Mouse (Mus musculus) cerebellum, adult (tissue): ENCODE results near the gene Fbxo41.

Experiments used
- ATAC-seq: cut with Nextera tagmentation; 2 replicates; pipeline ENCODE4 v1.9.2; 2017; ENCODE audit warnings: mild to moderate bottlenecking, moderate library complexity, mixed read lengths; ENCODE audit not compliant: insufficient number of reproducible peaks, low FRiP score, low TSS enrichment

Gene Fbxo41

DNA sequence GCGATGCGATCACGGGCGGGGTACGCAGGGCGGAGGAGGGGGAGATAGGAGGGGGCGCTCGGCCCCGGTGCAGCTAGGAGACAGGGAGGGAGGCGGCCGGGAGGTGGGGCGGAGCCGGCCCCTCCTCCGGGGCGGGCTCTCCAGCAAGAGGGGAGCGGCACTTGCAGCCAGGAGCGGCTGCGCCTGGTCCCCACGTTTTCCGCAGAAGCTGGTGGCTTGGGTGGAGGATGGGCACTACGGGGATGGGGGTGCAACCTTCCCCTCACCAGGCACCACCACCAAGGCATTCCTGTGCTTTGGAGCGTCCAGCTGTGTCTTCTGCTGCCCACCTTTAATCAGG is at the start of gene Fbxo41:
Fbxo41 (minus strand) TSS at position 84 of the 340 bp plus-strand sequence.
- ATAC-seq, result peak; percentile 74

DNA sequence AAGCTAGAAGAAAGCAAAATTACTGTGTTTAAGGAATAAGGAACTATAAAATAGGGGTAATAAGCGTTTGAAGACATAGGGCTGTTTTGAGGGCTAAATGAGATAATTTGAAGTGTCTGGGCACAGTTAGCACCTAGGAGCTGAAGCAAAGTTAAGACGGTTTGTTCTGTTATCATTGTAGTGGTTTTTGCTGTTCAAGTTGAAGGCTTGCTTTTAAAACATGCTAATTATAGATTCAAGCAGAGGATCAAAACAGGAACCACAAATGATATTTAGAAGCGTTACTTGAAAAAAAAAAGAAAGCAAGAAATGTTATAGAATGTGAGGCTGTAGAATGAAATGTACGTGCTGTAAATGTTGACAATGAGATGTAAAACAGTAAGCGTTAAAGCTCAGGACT is 44.8 kb upstream of the Fbxo41 start:
- ATAC-seq, result no peak

DNA sequence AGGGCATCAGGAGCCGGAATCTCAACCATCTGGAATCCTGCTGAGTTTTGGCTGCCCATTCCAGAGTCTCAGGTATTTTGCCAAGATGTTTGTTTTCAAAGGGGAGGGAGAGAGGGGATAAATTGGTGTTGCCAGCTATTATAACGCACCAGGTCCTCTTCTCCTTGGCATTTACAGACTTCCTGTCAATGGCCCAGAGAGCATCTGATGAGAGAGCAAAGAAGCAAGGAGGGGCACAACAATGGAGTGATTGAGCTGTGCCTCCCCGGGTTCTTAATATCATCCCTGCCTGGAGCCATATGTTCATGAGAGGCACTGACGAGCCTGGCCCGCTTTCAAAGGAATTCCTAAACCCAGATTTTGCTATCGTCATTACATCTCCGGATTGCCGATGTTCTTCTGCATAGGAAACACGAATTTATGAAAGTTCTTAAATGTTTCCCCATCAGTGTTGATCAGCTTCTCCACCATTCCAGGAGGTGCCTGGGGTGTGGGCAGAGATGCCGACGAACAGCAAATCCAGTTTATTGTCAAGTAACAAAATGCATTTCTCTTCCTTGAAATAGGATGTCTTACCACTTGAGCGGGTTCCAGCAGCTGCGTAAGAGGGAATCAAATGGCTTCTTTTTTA is 41.6 kb upstream of the Fbxo41 start:
- peak; percentile 92 for ATAC-seq

DNA sequence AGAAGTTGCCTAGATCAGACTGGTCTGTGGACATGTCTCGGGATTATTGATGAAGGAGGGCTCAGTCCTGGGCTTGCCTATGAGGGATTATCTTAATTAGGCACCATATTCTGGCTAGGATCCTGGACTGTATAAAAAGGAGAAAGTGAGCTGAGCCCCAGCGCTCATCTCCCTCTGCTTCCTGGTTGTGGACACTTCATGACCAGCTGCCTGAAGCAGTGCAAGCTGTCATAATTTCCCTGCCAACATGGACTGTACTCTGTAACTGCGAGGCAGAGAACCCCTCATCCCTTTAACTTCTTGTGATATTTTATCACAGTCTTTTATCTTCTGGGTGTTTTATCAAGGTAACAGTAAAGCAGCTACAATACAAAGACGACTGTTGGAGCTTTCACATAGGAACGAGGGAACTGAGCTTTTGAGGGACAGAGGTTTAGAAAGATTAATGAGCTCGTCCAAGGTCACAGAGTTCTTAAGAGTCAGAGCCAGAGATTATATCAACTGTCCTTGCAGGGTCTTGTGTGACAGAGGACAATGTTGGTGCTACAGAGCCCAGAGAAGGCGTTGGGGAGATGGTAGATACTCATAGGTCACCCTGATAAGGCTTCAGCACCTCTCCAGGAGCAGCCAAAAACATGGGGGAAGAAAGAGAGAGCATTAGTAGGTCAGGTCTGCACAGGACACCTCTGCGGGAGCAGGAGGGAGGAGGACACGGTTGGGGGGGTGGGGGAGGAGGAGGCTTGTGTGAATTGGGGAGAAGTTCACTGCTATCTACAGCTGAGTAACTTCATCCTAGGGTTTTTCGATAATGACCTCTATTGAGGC is 40.8 kb upstream of the Fbxo41 start:
- peak; percentile 79 for ATAC-seq

GRCm38 (mm10) chr6:85522825-85523224 is 20.0 kb upstream of the Fbxo41 start:
- peak; percentile 69 for ATAC-seq

- ATAC-seq, result no peak
These were observed 19.2 kb upstream of the Fbxo41 start for GRCm38 (mm10) chr6:85522026-85522425.

- ATAC-seq, result no peak
These were observed 15.4 kb upstream of the Fbxo41 start for GRCm38 (mm10) chr6:85518091-85518693.

DNA sequence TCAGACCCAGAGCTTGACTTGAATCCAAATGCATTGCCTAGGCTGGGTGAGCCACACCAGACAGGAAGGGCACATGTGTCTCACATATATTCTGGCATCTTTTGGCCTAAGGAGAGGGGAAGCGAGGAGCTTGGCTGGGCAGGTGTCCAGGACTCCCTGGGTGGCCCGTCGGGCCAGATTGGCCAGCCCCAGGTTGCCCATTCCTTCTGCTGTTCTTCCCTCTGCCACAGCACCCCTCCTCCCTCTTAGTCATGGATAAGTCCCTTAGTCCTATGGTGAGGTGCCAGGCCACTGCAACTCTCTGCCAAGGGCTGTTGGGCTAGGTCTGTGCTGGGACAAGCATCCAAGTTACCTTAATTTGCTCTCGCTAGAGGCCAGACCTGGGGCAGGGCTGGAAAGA is 13.1 kb upstream of the Fbxo41 start:
- peak; percentile 79 for ATAC-seq

- ATAC-seq, result peak; percentile 65
These were observed 10.7 kb upstream of the Fbxo41 start, which contains the start of gene Egr4 for GRCm38 (mm10) chr6:85513531-85513910. Gene Egr4, minus strand, starts transcription at chr6:85513589.

DNA sequence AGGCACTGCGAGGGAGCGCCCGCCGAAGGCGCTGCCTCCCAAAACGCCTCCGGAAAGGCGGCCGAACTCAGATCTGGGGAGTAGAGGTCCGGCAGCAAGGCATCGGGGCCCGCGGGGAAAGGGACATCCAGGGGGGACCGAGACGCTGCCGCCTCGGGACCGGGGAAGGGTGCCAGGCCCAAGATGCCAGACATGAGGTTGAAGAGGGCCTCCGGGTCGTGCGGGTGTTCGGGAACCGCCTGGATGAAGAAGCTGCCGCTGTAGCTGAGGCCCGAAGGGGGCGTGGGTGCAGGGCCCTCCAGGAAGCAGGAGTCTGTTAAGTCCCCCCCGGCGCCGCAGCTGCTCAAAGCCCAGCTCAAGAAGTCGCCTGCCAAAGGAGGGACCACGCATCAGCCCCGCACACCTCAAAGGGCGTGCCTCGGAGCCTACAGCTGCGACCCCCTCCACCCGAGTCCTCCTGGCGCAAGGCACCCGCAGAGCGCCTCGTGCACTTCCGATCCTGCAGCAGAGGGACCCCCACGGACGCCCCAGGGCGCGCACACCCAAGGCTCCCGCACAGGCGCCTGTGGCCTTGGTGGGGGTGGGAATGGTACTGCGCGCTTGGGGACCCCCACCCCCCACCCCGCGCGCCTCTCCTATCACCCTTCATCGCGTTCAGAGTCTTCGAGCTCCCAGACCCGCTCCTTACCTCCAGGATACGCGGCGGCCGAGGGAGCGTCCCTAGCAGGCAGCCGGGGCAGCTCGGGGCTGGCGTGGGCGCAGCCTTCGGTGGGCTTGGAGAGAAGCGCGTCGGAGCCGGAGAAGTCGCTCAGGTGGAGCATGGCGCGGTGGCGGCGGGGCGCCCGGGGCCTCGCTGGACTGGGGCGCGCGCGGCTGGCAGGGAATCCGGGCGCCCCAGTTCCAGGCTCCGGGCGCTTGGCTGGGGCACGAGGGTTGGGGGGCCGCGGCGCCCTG is 10.1 kb upstream of the Fbxo41 start:
- ATAC-seq, result peak; percentile 1; the same call in 1 of the 2 replicates

GRCm38 (mm10) chr6:85512056-85512440 is 9.3 kb upstream of the Fbxo41 start:
- no peak for ATAC-seq

- no peak for ATAC-seq
These were observed 8.7 kb upstream of the Fbxo41 start for GRCm38 (mm10) chr6:85511286-85512055.

- no peak for ATAC-seq
These were observed 7.7 kb upstream of the Fbxo41 start for GRCm38 (mm10) chr6:85510476-85510875.

DNA sequence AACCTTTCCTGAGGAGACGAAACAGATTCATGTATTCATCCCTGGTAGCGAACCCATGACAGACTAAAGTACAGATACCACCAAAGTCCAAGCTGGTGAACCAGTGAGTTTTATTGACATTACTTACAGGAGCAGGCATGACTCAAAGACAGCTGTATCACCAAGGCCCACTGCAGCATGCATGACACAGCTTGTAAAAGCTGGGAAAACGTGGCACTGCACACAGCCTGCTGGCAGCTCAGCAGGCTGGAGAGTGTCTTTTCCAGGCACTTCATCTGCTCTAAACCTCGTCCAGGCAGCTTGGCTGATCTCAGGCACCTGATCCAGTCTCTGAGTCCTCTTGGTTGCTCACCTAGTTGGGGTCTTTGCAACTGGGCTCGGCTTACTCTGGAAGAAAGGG is 5.8 kb upstream of the Fbxo41 start:
- no peak for ATAC-seq

DNA sequence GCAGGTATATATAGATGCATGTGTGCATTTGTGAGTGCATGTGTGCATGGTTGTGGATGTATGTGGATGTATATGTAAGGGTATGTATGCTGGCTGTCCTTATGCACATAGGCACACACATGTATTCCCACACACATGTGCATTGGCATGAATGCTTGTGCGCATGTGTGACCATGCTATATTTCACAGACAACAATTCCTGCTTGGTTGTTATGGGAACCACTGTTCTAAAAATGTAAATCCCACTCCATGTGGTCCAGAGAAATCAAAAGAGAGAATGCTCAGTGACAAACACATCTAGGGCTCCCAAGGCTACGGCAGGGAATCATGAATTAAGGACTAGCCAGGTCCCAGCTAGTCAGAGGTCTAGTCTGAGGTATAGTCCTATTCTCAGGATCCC is 2.1 kb upstream of the Fbxo41 start:
- no peak for ATAC-seq

GRCm38 (mm10) chr6:85502103-85502910 is 487 bp downstream of the Fbxo41 start:
- ATAC-seq, result peak; percentile 37; the same call in 1 of the 2 replicates

DNA sequence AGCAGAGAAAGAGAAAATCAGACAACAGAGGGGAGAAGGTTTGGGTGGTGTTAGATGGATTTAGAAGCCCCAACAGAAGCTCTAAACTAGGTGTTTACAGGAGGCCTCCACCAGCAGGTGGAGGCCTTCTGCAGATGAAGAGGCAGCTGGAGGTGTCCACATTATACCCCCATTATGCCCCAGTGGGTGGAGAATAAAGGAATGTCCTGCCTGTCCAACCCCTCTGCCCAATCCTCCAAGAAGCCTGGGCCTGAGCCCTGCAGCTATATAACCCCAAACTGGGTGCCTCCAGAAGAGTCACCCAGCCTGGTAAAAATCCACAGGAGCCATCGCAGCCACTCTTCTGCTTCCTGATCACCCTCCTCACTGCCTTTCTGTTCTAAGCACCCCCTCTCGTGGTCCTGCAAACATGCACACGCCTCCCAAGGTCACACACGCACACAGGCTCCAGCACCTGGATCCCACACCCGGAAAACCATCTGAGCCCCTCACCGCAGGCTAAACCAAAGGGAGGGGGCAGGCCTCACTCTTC is 1.2 kb downstream of the Fbxo41 start:
- ATAC-seq, result no peak

GRCm38 (mm10) chr6:85500416-85500815 is 2.4 kb downstream of the Fbxo41 start:
- no peak for ATAC-seq

DNA sequence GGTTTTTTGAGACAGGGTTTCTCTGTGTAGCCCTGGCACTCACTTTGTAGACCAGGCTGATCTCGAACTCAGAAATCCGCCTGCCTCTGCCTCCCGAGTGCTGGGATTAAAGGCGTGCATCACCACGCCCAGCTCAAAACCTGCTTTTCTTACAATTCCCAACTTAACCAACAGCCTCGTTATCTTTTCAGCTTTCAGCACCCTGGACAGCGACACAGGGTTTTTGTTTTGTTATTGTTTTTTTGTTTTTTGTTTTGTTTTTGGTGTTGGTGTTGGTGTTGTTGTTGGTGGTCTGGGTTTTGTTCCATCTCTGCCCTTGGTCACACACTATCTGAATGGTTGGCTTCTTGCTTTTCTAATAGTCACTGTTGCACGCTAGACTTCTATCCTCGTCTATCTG is 4.6 kb downstream of the Fbxo41 start:
- ATAC-seq, result no peak
